Mouse (Mus musculus): Measurements from ENCODE around the gene Znrf3. TPM values are rescaled to one million over a fixed set of nuclear protein-coding genes. Genes with fewer than 3 reads are reported as not detected.
"Not testable (repeated sequence)": the region's sequence is repeated elsewhere in the genome, so short reads cannot be mapped to it uniquely, and the experiment has no call there.

The Znrf3 gene
- 4.3 and 4.6 TPM in 2 replicates for polyA plus RNA-seq (2012; rRNA removed)

DNA sequence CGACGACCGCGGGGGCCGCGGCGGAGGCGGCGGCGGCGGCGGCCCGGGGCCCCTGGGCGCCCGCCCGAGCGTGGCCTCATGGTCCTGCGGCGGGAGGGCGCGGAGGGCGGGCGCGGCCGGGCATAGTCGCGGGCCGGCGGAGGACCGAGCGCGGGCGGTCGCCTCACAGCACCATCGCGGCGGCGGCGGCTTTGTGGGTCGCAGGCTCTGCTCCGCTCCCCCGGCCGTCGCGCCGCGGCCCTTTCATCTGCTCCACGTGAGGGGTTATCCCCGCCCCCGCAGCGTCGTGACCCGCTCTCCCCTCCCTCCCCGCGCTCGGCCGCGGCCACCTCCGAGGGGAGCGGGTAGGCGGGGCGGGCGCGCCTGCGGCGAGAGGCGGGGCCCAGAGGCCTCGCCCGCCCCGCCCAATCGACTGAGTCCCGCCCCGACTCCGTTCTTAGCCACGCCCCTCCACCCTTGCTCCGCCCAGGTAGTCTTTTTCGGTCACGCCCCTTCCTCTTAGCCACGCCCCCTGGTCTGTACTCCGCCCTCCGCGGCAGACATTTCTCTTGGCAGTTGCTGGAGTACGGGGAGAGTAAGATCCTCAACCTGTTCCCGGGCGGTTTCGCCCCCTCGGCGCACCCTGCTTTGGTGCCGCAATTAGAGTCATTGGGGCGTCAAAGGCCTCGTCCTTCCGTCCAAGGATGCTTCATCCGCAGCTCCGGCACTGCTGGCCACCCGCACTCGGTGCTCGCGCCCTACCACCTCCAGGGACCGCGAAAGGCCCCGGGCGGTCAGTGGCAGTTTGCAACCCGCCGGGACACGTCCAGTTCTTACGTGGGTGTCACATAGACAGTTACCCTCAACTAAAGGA lies at the start of gene Znrf3:
Znrf3 (minus strand) TSS at position 249 of the 853 bp plus-strand sequence.
- WGBS, result 5% methylated on average over 72 of the region's 106 CpGs
- Histone ChIP-seq H3K27me3 (ENCODE audit: control insufficient read depth, insufficient read depth, low read length) (peaks cover 8% of the 10 kb centered on the region), H3K4me1 (ENCODE audit: control insufficient read depth, insufficient read depth, insufficient read length) (peaks cover 4% of the 10 kb centered on the region), H3K36me3 (ENCODE audit: control insufficient read depth, insufficient read depth, low read length) (no peaks in the 10 kb centered on the region), H3K27ac (ENCODE audit: insufficient read depth, low read length) (peak within 1 kb of the TSS; percentile 64), H3K4me3 (ENCODE audit: extremely low read depth, insufficient read depth, insufficient read length) (peak within 1 kb of the TSS; percentile 79)
- TF ChIP-seq CTCF (IDR thresholded peaks at IDR 0.05; ENCODE audit: extremely low read depth, insufficient read depth, insufficient read length, insufficient replicate concordance) (no peak), POLR2A (IDR thresholded peaks at IDR 0.05; ENCODE audit: low read depth, low read length) (no peak)
- peak; percentile 80 to 90 for DNase-seq (ENCODE audit: low read depth in 1 of 2, low spot score in 2 of 2)

DNA sequence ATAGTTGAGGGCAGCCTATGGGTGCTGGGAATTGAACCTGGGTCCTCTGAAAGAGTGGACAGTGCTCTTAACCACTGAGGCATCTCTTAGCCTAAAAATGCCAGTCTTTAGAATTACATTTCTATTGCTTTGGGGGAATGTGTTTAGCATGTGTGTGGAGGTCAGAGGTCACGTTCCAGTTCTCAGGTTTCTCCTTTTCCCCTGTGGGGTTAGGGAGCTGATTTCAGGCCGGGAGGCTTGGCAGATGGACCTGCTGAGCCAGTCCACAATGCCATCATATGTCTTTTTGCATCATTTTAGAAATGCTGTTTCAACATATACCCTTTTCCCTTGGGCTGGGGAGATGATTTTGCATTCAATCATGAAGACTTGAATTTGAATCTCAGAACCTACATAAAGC lies 49.2 kb upstream of the Znrf3 start:
- no peaks in the 10 kb centered on the region for H3K36me3 ChIP-seq (ENCODE audit: control insufficient read depth, insufficient read depth, low read length)
- 88% methylated on average over 2 of the region's 2 CpGs for WGBS

DNA sequence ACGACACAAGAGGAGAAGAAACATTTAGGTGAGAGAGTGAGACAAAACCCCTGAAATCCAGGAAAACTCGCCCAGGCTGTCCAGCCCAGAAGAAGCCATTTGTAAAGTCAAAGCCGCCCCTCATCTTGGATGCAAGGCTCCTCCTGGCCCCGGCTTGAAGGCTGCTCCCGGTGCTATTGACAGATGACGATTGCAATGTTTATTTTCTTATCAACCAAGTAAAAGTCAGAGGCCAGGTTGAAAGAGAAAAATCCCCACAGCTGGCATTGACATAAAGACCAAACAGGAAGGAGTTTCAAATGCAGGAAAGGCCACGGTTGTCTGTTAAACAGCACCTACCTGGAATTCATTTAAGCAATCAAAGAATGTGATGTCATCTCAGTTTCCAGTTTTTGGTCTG lies 47.3 kb upstream of the Znrf3 start:
- WGBS, result 82% methylated on average over 7 of the region's 7 CpGs
- TF ChIP-seq POLR2A (IDR thresholded peaks at IDR 0.05; ENCODE audit: low read depth, low read length), result no peak
- TF ChIP-seq CTCF (IDR thresholded peaks at IDR 0.05; ENCODE audit: extremely low read depth, insufficient read depth, insufficient read length, insufficient replicate concordance), result no peak
- Histone ChIP-seq H3K27ac (ENCODE audit: insufficient read depth, low read length) (no peak overlapping the region), H3K4me3 (ENCODE audit: extremely low read depth, insufficient read depth, insufficient read length) (no peak overlapping the region), H3K4me1 (ENCODE audit: control insufficient read depth, insufficient read depth, insufficient read length) (no peaks in the 10 kb centered on the region), H3K36me3 (ENCODE audit: control insufficient read depth, insufficient read depth, low read length) (no peaks in the 10 kb centered on the region), H3K27me3 (ENCODE audit: control insufficient read depth, insufficient read depth, low read length) (no peaks in the 10 kb centered on the region)
- no peak for DNase-seq (ENCODE audit: low read depth in 1 of 2, low spot score in 2 of 2)

More for the DNA sequence above, 49.2 kb upstream of the Znrf3 start:
- DNase-seq (ENCODE audit: low read depth in 1 of 2, low spot score in 2 of 2), result no peak
- Histone ChIP-seq H3K27me3 (ENCODE audit: control insufficient read depth, insufficient read depth, low read length) (no peaks in the 10 kb centered on the region), H3K27ac (ENCODE audit: insufficient read depth, low read length) (no peak overlapping the region), H3K4me1 (ENCODE audit: control insufficient read depth, insufficient read depth, insufficient read length) (no peaks in the 10 kb centered on the region), H3K4me3 (ENCODE audit: extremely low read depth, insufficient read depth, insufficient read length) (no peak overlapping the region)
- TF ChIP-seq CTCF (IDR thresholded peaks at IDR 0.05; ENCODE audit: extremely low read depth, insufficient read depth, insufficient read length, insufficient replicate concordance), result no peak
- no peak for TF ChIP-seq POLR2A (IDR thresholded peaks at IDR 0.05; ENCODE audit: low read depth, low read length)

DNA sequence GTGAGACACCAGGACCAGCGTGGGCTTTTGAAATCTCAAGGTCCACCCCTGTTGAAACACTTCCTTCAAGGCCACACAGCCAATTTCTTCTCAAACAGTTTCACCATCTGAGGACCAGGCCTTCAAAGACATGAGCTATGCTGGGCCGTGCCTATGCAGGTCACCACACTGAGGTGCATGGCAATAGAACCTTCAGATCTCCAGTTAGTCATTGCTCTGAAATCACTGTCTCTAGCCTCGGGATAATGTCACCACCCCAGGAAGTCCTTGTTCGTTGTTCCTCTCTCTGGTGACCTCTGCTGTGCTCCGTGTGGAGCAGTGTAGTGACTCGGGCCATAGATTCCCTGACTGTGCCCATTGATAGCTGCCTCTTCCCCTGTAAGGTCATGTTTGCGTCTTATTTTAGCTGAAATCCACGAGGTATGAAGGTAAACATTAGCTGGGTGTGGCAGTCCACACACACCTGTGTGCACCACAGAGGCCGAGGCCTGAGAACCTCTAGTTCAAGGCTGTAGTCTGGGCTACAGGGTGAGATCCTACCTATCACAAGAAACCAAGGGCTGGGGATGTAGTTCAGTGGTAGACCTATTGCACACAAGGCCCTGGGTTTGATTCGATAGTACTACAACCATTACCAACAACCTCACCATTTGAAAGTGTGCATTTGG lies 46.5 kb upstream of the Znrf3 start:
- H3K4me3 ChIP-seq (ENCODE audit: extremely low read depth, insufficient read depth, insufficient read length), result no peak overlapping the region
- no peak for DNase-seq (ENCODE audit: low read depth in 1 of 2, low spot score in 2 of 2)
- no peaks in the 10 kb centered on the region for H3K27me3 ChIP-seq (ENCODE audit: control insufficient read depth, insufficient read depth, low read length)
- WGBS, result 82% methylated on average over 10 of the region's 10 CpGs
- H3K36me3 ChIP-seq (ENCODE audit: control insufficient read depth, insufficient read depth, low read length), result no peaks in the 10 kb centered on the region
- TF ChIP-seq CTCF (IDR thresholded peaks at IDR 0.05; ENCODE audit: extremely low read depth, insufficient read depth, insufficient read length, insufficient replicate concordance) (no peak), POLR2A (IDR thresholded peaks at IDR 0.05; ENCODE audit: low read depth, low read length) (no peak)
- H3K4me1 ChIP-seq (ENCODE audit: control insufficient read depth, insufficient read depth, insufficient read length), result no peaks in the 10 kb centered on the region
- H3K27ac ChIP-seq (ENCODE audit: insufficient read depth, low read length), result no peak overlapping the region

GRCm38 (mm10) chr11:5489433-5489832 lies 44.8 kb upstream of the Znrf3 start:
- DNase-seq (ENCODE audit: low read depth in 1 of 2, low spot score in 2 of 2); H3K4me1 ChIP-seq (ENCODE audit: control insufficient read depth, insufficient read depth, insufficient read length); H3K36me3 ChIP-seq (ENCODE audit: control insufficient read depth, insufficient read depth, low read length); H3K4me3 ChIP-seq (ENCODE audit: extremely low read depth, insufficient read depth, insufficient read length); H3K27me3 ChIP-seq (ENCODE audit: control insufficient read depth, insufficient read depth, low read length); H3K27ac ChIP-seq (ENCODE audit: insufficient read depth, low read length): not testable (repeated sequence)
- WGBS, result 93% methylated on average over 10 of the region's 10 CpGs

DNA sequence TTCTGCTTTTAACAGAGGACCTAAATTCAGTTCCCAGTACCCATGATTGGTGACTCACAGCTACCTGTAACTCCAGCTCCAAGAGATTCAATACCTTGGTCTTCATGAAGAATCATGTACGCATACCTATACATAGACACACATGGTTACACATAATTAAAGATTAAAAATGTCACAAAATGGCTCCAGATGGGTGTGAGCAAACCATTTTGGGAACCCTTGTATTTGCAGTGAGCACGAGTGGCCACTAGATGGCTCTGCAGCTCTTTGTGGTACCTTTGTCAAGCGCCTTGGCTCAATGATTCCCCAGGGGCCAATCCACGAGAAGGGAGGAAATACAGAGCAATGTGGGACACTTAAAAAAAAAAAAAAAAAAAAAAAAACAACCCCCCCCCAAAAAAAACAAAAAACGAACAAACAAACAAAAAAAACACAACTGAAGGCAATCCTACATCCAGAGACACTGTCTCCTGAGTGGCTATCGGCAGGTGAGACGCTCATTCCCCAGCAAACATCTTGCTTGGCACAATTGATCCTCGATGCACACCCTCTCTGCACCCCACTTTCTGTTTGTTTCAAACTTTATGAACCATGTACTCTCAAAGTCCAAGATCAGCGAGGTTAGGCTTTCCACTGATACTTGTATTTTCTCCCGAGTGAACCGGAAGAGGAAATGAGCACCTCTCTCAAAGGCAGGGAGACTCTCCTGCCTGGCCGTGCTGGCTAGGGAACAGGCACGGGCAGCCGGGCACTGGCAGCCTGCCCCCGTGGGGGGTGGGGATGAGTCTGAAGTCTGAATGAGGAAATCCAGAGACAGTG lies 40.8 kb upstream of the Znrf3 start:
- no peak for TF ChIP-seq POLR2A (IDR thresholded peaks at IDR 0.05; ENCODE audit: low read depth, low read length)
- peak; percentile 82; the same call in 1 of the 2 replicates for TF ChIP-seq CTCF (IDR thresholded peaks at IDR 0.05; ENCODE audit: extremely low read depth, insufficient read depth, insufficient read length, insufficient replicate concordance)
- Histone ChIP-seq H3K27ac (ENCODE audit: insufficient read depth, low read length) (peak overlapping the region; percentile 74), H3K4me3 (ENCODE audit: extremely low read depth, insufficient read depth, insufficient read length) (peak overlapping the region; percentile 69), H3K4me1 (ENCODE audit: control insufficient read depth, insufficient read depth, insufficient read length) (no peaks in the 10 kb centered on the region), H3K27me3 (ENCODE audit: control insufficient read depth, insufficient read depth, low read length) (no peaks in the 10 kb centered on the region), H3K36me3 (ENCODE audit: control insufficient read depth, insufficient read depth, low read length) (no peaks in the 10 kb centered on the region)
- DNase-seq (ENCODE audit: low read depth in 1 of 2, low spot score in 2 of 2), result peak; percentile 81 to 83
- WGBS, result 1% methylated on average over 15 of the region's 15 CpGs
